Mouse (Mus musculus): ENCODE measurements around the gene Hrk. TPM values are rescaled to one million over a fixed set of nuclear protein-coding genes. Genes with fewer than 3 reads are reported as not detected.

The Hrk gene
- 0.25 and 0.37 TPM in 2 replicates for polyA plus RNA-seq (2016; fragmentation: Nextera tagmentation; extraction: Ambion mirVana)

- no peaks in the 10 kb centered on the region for H3K36me3 ChIP-seq
- peaks cover 87% of the 10 kb centered on the region for H3K27me3 ChIP-seq (ENCODE audit: insufficient read depth, poor library complexity, severe bottlenecking)
- H3K4me3 ChIP-seq, result no peak within 1 kb of the TSS
- H3K27ac ChIP-seq, result no peak within 1 kb of the TSS
- H3K9me3 ChIP-seq, result no peaks in the 10 kb centered on the region
- no peak for DNase-seq (ENCODE audit: low spot score)
- H3K4me1 ChIP-seq (replicated peaks), result peaks cover 10% of the 10 kb centered on the region
- WGBS, result 70% methylated on average over 12 of the region's 12 CpGs
Observed at GRCm38 (mm10) chr5:118164581-118164980, at the start of gene Hrk. Hrk (plus strand) TSS chr5:118164648.

GRCm38 (mm10) chr5:118118351-118118750 is 46.1 kb upstream of the Hrk start:
- DNase-seq (ENCODE audit: low spot score), result no peak
- Histone ChIP-seq H3K4me1 (replicated peaks) (peaks cover 27% of the 10 kb centered on the region), H3K27ac (peak overlapping the region; percentile 60; the same call in 1 of the 2 replicates), H3K27me3 (ENCODE audit: insufficient read depth, poor library complexity, severe bottlenecking) (no peaks in the 10 kb centered on the region), H3K9me3 (no peaks in the 10 kb centered on the region), H3K4me3 (no peak overlapping the region), H3K36me3 (peaks cover 41% of the 10 kb centered on the region)
- WGBS, result 80% methylated on average over 3 of the region's 3 CpGs

GRCm38 (mm10) chr5:118118922-118119321 is 45.5 kb upstream of the Hrk start:
- DNase-seq (ENCODE audit: low spot score), result no peak
- no peaks in the 10 kb centered on the region for H3K9me3 ChIP-seq
- 0 out of 2 replicates have a peak overlapping the region, but pooled peaks have one; percentile 60 for H3K27ac ChIP-seq
- no peaks in the 10 kb centered on the region for H3K27me3 ChIP-seq (ENCODE audit: insufficient read depth, poor library complexity, severe bottlenecking)
- H3K4me3 ChIP-seq, result no peak overlapping the region
- peaks cover 31% of the 10 kb centered on the region for H3K4me1 ChIP-seq (replicated peaks)
- WGBS, result 93% methylated on average over 5 of the region's 5 CpGs
- H3K36me3 ChIP-seq, result peaks cover 36% of the 10 kb centered on the region

GRCm38 (mm10) chr5:118120670-118121069 is 43.8 kb upstream of the Hrk start:
- peaks cover 29% of the 10 kb centered on the region for H3K4me1 ChIP-seq (replicated peaks)
- H3K9me3 ChIP-seq, result no peaks in the 10 kb centered on the region
- no peak overlapping the region; the same call in 1 of the 2 replicates for H3K27ac ChIP-seq
- peaks cover 43% of the 10 kb centered on the region for H3K36me3 ChIP-seq
- no peak overlapping the region for H3K4me3 ChIP-seq
- DNase-seq (ENCODE audit: low spot score), result no peak
- 35% methylated on average over 2 of the region's 2 CpGs for WGBS
- no peaks in the 10 kb centered on the region for H3K27me3 ChIP-seq (ENCODE audit: insufficient read depth, poor library complexity, severe bottlenecking)

GRCm38 (mm10) chr5:118121928-118122327 is 42.5 kb upstream of the Hrk start:
- no peaks in the 10 kb centered on the region for H3K27me3 ChIP-seq (ENCODE audit: insufficient read depth, poor library complexity, severe bottlenecking)
- WGBS, result 92% methylated on average over 4 of the region's 4 CpGs
- DNase-seq (ENCODE audit: low spot score), result no peak

GRCm38 (mm10) chr5:118123096-118123495 is 41.4 kb upstream of the Hrk start:
- Histone ChIP-seq H3K4me3 (no peak overlapping the region), H3K36me3 (peaks cover 61% of the 10 kb centered on the region), H3K27me3 (ENCODE audit: insufficient read depth, poor library complexity, severe bottlenecking) (no peaks in the 10 kb centered on the region), H3K27ac (peak overlapping the region; percentile 50), H3K9me3 (no peaks in the 10 kb centered on the region), H3K4me1 (replicated peaks) (peaks cover 24% of the 10 kb centered on the region)
- DNase-seq (ENCODE audit: low spot score), result peak; percentile 7
- 58% methylated on average over 10 of the region's 10 CpGs for WGBS

More at GRCm38 (mm10) chr5:118121928-118122327, 42.5 kb upstream of the Hrk start:
- no peaks in the 10 kb centered on the region for H3K9me3 ChIP-seq
- H3K36me3 ChIP-seq, result peaks cover 56% of the 10 kb centered on the region
- H3K4me3 ChIP-seq, result no peak overlapping the region
- no peak overlapping the region for H3K27ac ChIP-seq
- peaks cover 24% of the 10 kb centered on the region for H3K4me1 ChIP-seq (replicated peaks)

- H3K27ac ChIP-seq, result no peak overlapping the region
- H3K36me3 ChIP-seq, result peaks cover 68% of the 10 kb centered on the region
- WGBS, result 86% methylated on average over 4 of the region's 4 CpGs
- H3K4me1 ChIP-seq (replicated peaks), result peaks cover 16% of the 10 kb centered on the region
- no peak overlapping the region for H3K4me3 ChIP-seq
- H3K27me3 ChIP-seq (ENCODE audit: insufficient read depth, poor library complexity, severe bottlenecking), result no peaks in the 10 kb centered on the region
- DNase-seq (ENCODE audit: low spot score), result no peak
- no peaks in the 10 kb centered on the region for H3K9me3 ChIP-seq
Observed at GRCm38 (mm10) chr5:118126671-118127070, 37.8 kb upstream of the Hrk start.

- Histone ChIP-seq H3K4me3 (no peak overlapping the region), H3K27ac (no peak overlapping the region), H3K9me3 (no peaks in the 10 kb centered on the region), H3K4me1 (replicated peaks) (peaks cover 11% of the 10 kb centered on the region), H3K27me3 (ENCODE audit: insufficient read depth, poor library complexity, severe bottlenecking) (no peaks in the 10 kb centered on the region), H3K36me3 (peaks cover 73% of the 10 kb centered on the region)
- WGBS, result 84% methylated on average over 6 of the region's 6 CpGs
- no peak for DNase-seq (ENCODE audit: low spot score)
Observed at GRCm38 (mm10) chr5:118128208-118128607, 36.2 kb upstream of the Hrk start.

GRCm38 (mm10) chr5:118128651-118129050 is 35.8 kb upstream of the Hrk start:
- Histone ChIP-seq H3K36me3 (peaks cover 75% of the 10 kb centered on the region), H3K27ac (no peak overlapping the region), H3K4me1 (replicated peaks) (peaks cover 6% of the 10 kb centered on the region), H3K27me3 (ENCODE audit: insufficient read depth, poor library complexity, severe bottlenecking) (no peaks in the 10 kb centered on the region), H3K9me3 (no peaks in the 10 kb centered on the region), H3K4me3 (no peak overlapping the region)
- no peak for DNase-seq (ENCODE audit: low spot score)
- 89% methylated on average over 9 of the region's 9 CpGs for WGBS

- H3K4me3 ChIP-seq, result no peak overlapping the region
- DNase-seq (ENCODE audit: low spot score), result no peak
- H3K4me1 ChIP-seq (replicated peaks), result no peaks in the 10 kb centered on the region
- WGBS, result 88% methylated on average over 5 of the region's 5 CpGs
- H3K27me3 ChIP-seq (ENCODE audit: insufficient read depth, poor library complexity, severe bottlenecking), result no peaks in the 10 kb centered on the region
- no peak overlapping the region for H3K27ac ChIP-seq
- peaks cover 79% of the 10 kb centered on the region for H3K36me3 ChIP-seq
- no peaks in the 10 kb centered on the region for H3K9me3 ChIP-seq
Observed at GRCm38 (mm10) chr5:118136391-118136790, 28.1 kb upstream of the Hrk start.

GRCm38 (mm10) chr5:118139630-118140029 is 24.8 kb upstream of the Hrk start:
- 88% methylated on average over 8 of the region's 8 CpGs for WGBS
- DNase-seq (ENCODE audit: low spot score), result no peak
- no peaks in the 10 kb centered on the region for H3K4me1 ChIP-seq (replicated peaks)
- H3K4me3 ChIP-seq, result no peak overlapping the region
- no peak overlapping the region for H3K27ac ChIP-seq
- no peaks in the 10 kb centered on the region for H3K9me3 ChIP-seq
- no peaks in the 10 kb centered on the region for H3K27me3 ChIP-seq (ENCODE audit: insufficient read depth, poor library complexity, severe bottlenecking)
- H3K36me3 ChIP-seq, result peaks cover 84% of the 10 kb centered on the region

- DNase-seq (ENCODE audit: low spot score), result no peak
- Histone ChIP-seq H3K36me3 (peaks cover 70% of the 10 kb centered on the region), H3K4me3 (no peak overlapping the region), H3K4me1 (replicated peaks) (peaks cover 2% of the 10 kb centered on the region), H3K27me3 (ENCODE audit: insufficient read depth, poor library complexity, severe bottlenecking) (no peaks in the 10 kb centered on the region), H3K27ac (no peak overlapping the region), H3K9me3 (no peaks in the 10 kb centered on the region)
- 92% methylated on average over 8 of the region's 8 CpGs for WGBS
Observed at GRCm38 (mm10) chr5:118142471-118142870, 22.0 kb upstream of the Hrk start.

- Histone ChIP-seq H3K9me3 (no peaks in the 10 kb centered on the region), H3K27ac (no peak overlapping the region), H3K4me1 (replicated peaks) (peaks cover 3% of the 10 kb centered on the region), H3K4me3 (no peak overlapping the region), H3K36me3 (peaks cover 62% of the 10 kb centered on the region), H3K27me3 (ENCODE audit: insufficient read depth, poor library complexity, severe bottlenecking) (no peaks in the 10 kb centered on the region)
- 85% methylated on average over 12 of the region's 12 CpGs for WGBS
- DNase-seq (ENCODE audit: low spot score), result no peak
Observed at GRCm38 (mm10) chr5:118143211-118144026, 21.0 kb upstream of the Hrk start.
